Mouse (Mus musculus): ENCODE measurements around the gene AC134908.4. TPM values are rescaled to one million over a fixed set of nuclear protein-coding genes. Genes with fewer than 3 reads are reported as not detected.
"Not testable (repeated sequence)": the region's sequence is repeated elsewhere in the genome, so short reads cannot be mapped to it uniquely, and the experiment has no call there.

Gene AC134908.4
- total RNA-seq, 4 experiments from 2014 or later, result 1.8 to 3.3 TPM; not detected in 2

DNA sequence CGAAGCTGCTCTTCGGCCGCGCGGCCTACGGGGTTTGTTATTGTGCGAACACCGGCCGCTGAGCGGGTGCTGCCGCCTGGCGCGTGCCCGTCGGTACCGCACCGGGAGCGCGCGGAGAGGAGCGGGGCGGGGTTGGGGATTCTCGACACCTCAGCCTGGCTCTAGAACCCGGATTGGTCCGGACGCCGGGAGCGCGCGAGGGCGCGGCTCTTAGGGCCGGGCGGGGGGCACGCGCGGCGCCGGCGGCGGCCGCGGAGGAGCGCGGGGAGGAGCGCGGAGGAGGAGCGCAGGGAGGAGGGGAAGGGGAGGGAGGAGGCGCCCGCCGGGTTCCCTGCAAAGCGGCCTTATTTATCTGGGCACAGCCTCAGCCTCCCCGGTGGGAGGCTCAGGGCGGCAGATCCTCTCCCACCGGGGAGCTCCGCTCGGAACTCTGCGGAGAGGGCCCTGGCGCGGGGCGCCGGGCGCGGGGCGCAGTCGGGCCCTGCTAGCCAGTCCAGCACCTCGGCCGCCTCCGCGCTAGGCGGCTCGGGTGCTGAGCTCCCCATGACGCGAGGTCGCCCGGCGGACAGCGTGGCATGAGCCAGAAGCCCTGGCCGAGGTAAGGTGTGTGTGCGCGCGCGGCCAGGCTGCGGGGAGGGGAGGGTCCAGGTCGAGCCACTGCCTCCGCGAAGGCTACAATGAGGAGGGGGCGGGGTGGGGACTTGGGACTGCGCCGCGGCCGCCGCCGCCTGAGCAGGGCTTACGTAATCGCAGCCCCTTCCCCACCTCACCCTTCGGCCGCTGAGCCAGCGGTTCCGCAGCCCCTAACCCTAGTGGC lies 13.5 kb upstream of the AC134908.4 start, which contains the start of gene Fbxl16:
Fbxl16 (plus strand) TSS at position 297 of the 817 bp plus-strand sequence.
- DNase-seq (ENCODE audit: low spot score in 2 of 2), result peak in 1 of 2 experiments; percentile 92

DNA sequence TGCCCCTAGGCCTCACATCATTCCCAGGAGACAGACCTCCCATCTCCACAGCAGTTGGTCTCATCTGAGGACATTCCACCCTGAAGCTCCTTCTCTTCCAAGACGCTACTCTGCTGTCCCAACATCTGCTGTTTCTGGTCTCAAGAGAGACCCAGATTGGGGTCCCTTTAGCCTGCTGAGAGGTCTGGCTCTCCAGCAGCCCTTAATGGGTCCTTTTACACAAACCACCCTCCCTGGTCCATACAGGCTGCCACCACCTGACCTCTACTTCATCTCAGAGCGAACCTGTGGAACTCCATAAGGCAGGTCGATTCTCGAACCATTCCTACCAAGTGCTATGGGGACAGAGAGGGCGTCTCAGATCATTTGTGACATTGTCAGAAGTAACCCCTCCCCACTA lies 12.6 kb upstream of the AC134908.4 start:
- DNase-seq (ENCODE audit: low spot score in 2 of 2), result no peak

DNA sequence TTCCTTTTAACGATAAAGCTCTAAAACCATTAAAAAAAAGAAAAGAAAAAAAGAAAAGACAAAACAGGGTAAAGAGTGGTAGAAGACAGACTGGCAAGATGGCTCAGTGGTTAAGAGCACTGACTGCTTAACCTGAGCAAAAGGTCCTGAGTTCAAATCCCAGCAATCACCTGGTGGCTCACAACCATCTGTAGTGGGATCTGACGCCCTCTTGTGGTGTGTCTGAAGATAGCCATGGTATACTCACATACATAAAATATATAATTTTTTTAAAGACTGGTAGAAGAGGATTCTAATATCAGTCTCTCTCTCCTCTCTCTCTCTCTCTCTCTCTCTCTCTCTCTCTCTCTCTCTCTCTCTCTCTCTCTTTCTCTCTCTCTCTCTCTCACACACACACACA lies 12.0 kb upstream of the AC134908.4 start:
- not testable (repeated sequence) for DNase-seq (ENCODE audit: low spot score in 2 of 2)

DNA sequence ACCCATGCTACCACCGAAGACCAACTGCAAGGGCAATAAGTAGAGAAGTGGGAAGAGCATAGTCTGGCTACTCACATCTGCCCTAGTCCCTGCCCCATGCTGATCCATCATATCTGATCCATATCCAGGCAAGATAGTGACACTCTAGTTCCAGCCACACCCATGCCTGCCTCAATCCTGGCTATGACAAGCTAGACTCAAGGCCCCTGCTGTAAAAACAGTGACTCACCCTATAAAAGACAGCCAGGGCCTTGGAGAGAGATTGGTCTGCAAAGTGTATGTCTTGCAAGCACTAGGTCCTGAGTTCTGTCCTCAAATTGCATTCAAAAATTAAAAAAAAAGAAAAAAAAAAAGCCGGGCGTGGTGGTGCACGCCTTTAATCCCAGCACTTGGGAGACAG lies 11.0 kb upstream of the AC134908.4 start:
- no peak for DNase-seq (ENCODE audit: low spot score in 2 of 2)

DNA sequence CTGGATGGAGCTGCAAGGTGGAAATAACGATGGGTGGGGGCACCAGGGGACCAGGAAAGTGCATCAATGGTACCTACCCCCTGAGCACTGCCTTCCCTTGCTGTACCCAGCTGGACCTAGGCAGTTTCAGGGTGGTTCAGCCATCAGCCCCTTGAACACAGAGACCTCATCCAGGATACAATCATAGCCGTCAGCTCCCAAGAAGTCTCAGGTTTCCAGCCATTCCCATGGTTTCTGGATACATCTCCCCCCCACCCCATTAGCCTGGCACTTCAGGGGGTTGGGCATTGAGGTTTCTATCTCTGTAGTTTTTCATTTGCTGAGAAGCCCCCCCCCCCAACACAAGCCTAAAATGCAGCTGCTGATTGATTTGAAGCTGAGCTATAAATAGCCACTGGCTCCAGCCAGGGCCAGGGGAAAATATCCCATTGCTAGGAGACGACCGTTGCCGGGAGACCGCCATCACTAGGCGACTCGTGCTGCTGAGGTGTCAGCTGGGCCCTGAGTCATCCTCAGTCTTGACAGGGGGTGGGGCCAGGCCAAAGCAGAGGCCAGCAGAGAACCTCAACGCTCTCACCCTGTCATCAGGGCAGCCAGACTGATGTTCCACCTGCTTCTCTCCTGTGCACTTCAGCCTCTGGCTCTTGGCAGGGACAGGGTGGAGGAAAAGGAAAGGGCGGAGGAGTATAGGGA lies 7.5 kb upstream of the AC134908.4 start:
- DNase-seq (ENCODE audit: low spot score in 2 of 2), result peak in 1 of 2 experiments; percentile 91

DNA sequence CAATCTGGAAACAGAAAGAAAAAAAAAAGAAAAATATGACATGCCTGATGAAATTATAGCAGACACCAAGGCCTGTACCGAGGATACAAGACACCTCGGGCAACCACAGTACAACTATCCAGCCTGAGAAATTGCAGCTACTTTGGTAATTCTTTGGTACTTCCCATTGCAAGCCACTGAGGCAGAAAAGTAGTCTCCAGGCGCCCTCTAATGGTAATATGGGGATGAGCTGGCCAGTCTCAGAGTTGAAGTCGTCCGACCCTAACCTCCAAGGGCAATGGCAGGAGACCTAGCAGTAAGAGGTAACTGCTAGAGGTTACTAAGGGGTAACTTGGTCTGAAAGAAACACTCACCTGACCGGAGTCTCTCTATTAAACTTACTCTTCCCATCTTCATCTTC lies 5.6 kb upstream of the AC134908.4 start:
- DNase-seq (ENCODE audit: low spot score in 2 of 2), result no peak

DNA sequence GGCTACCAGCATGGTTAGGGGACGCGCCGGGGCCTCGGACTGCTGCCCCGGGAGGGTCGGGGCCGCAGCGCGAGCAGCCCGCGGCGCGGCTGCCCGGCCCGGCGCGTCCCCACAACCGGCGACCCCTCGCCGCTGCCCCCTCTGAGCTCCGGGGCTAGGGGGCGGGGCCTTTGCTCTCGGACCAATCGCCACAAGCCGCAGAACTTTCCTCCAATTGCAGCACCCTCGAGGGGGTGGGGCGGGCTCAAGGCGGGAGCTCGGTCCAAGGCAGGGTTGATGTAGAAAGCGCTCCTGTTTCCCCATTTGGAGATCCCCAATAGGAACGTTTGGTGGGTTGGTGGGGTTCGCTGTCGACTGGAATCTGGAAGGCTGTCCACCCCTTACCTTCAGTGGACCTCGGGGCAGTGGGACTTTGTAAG lies 1.5 kb upstream of the AC134908.4 start, which contains the start of gene Metrn:
Metrn (minus strand) TSS at position 186 of the 419 bp plus-strand sequence.
- DNase-seq (ENCODE audit: low spot score in 2 of 2), result peak in 1 of 2 experiments; percentile 68

DNA sequence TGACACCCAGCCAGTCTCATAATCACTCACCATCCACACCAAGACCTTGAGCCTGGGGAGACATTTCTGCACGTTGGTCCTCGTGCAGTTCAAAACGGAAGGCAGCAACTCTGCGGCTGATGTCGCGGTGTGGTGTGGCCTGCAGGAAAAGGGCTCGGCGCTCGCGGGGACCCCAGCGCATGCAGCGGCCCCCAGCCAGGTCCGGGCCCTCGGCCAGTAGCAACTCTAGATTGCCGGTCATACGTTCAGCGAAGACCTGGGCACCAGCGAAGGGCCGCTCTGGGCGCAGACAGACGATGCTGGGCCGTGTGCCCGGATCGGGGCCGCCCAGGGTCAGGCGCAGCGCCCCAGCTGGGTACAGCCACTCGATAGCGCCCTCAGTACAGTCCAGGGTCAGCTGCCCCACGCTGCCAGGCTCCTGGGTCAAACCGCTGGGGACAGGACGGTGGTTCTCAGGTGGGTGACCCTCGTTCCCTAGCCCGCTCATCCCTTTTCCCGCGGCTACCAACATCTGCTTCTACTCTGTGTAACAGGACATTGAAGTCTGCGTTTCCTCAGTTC lies 832 bp upstream of the AC134908.4 start:
- no peak for DNase-seq (ENCODE audit: low spot score in 2 of 2)

DNA sequence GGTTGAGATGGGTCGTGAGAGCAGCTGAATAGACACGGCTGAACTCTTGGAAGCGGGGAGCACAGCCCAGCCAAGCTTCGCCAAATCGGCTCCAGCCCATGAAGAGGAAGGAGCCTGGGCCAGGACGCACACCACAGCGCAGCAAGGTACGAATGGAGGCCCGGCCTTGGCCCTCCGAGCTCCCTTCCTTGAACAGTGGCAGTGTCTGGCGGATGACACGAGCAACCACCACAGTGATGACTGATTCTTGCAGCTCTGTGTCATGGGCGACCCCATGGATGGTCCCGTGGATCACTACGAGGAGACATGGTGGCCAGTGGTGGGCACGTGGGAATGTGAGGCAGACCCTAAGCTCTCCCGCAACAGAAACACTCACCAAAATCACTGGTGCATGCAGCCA lies 461 bp downstream of the AC134908.4 start:
- DNase-seq (ENCODE audit: low spot score in 2 of 2), result no peak

DNA sequence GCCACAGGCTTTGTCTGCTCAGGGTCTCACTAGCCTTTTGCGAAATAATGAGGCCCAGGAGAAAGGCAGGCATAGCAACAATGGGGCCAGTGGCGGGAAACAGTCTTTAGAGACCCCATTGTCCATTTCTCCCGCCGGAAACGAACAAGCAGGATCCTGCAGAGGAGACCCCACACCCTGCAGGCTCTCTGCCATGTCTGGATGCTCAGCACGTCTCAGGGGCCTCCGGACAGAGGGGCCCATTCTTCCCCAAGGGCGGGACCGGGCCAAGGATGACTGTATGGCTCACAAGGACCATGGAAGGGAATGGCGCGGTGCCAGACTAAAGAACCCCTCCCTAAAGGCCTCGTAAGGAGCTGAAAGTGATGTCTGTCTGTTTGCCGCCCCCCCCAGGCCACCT lies 1.3 kb downstream of the AC134908.4 start:
- DNase-seq (ENCODE audit: low spot score in 2 of 2), result no peak

DNA sequence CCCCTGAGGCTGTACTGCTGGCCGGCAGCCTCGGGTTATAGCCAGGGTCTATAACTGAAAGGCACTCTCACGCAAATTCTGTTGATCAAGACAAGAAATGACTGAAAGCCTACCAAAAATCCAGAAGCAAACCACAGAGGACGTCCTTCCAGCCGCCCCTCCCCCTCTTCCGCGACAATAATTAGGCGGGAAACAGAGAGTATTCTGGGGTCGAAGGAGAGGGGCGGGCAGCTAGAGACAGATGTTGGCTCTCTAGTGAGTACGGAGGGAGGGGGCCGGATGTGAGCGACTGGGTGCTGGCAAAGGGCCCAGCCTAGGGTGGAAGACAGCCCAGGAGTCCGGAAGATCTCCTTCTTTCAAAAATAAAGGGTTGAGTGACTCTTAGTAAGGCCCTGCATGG lies 2.8 kb downstream of the AC134908.4 start, which contains the start of gene Fam173a:
Fam173a (minus strand) TSS at position 287 of the 400 bp plus-strand sequence.
- peak in 1 of 2 experiments; percentile 68 for DNase-seq (ENCODE audit: low spot score in 2 of 2)

DNA sequence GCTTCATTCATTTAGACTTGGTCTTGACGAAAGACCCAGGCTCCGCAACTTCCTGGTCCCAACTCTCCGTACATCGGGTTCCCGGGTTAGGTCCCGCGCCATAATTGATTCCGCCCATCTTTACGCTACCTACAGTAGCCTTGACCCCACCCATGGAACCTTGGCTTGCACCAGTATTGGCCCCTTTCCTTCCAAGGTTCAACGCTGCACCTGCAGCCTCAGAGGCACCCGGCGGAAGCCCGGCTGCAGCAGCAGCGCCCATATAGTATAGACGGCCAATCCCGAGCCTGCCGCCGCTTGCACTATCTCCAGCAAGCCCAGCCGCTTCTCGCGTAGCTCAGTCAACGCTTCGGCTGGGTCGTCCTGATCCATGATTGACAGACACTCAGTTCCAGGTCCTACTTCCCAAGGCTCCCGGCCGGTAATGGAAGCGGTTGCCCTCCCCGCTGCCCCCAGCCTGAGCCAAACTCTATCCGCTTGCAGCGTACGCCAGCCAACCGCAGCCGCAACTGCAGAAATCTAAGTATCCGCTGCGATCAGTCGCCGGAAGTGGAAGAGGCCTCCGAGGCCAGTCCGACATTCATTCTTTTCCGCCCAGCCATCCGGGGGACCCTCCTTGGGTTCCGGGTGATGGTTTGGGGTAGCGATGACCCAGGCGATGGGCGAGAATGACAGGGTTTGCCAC lies 3.5 kb downstream of the AC134908.4 start:
- peak; percentile 70 to 85 for DNase-seq (ENCODE audit: low spot score in 2 of 2)

DNA sequence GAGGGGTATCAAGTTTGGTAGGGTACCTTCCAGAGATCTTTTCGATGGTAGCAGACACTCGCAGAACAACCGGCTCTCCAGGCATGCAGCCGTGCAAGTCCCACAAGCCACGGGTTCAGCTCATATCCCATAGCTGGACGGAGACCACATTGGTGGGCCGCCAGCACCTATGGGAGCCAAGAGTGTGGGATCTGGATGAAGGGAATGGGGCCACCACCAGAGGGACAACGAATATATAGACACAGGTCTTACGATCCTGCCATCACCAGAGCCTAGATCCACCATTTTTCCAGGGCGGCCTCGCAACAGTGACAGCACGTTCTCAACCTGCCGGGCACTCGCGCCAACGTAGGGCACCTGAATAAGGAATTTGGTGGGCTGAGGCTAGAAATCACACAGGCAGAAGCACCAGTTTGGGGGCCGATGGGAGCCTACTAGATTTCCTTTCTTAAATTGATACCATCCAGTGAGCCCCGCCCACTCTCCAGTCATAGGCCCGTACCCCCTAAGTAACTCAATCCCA lies 4.1 kb downstream of the AC134908.4 start:
- DNase-seq (ENCODE audit: low spot score in 2 of 2), result no peak

DNA sequence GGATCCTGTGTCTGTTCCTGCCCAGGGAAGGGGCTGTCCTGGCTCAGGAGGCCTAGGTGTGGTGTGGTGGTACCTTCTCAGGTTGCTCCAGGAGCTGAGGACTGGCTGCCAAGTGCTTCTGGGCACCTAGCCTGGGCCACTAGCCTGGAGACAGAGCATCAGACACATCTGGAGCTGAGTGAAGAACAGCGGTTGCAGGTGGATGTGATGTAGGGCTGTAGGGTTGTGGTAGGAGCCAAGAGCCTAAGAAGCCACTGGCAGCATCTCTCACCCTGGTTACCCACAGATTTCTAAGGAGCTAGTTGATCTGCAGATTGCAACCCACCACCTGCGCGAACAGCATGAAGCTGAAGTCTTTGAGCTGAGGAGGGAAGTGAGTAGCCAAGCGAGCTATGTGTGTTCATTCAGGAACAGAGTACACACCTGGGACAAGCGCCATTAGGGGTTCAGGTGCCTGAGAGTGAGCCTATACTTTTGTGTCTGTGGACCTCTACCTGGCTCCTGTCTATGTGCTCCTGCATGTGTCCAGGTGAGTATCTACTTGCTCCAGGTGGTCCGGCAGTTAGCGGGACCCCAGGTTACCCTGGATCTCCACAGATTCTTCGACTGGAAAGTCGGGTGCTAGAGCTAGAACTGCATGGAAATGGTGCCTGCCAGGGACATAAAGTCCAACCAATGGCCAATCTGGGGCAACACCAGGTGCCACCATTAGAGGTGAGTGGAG lies 8.5 kb downstream of the AC134908.4 start:
- DNase-seq (ENCODE audit: low spot score in 2 of 2), result no peak

DNA sequence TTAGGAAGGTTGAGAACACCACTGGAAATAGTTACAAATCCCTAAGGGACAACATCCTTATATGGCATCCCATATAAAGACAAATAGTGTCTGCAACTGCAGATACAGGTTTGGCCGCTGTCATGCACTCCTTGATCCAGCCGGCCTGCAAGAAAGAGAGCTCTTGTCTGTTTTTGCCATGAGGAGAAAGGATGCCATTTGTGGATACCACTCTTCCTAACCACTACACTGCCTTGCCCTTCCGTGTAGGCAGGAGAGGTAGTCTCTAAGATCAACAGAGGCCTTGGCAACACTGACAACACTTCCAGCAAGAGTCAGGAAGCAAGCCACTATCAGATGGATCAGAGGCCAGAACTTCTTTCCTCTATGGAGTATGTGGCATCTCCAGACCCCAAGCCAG lies 9.2 kb downstream of the AC134908.4 start, which contains the start of gene Ccdc78:
Ccdc78 (plus strand) TSS at position 301 of the 400 bp plus-strand sequence.
- DNase-seq (ENCODE audit: low spot score in 2 of 2), result no peak

DNA sequence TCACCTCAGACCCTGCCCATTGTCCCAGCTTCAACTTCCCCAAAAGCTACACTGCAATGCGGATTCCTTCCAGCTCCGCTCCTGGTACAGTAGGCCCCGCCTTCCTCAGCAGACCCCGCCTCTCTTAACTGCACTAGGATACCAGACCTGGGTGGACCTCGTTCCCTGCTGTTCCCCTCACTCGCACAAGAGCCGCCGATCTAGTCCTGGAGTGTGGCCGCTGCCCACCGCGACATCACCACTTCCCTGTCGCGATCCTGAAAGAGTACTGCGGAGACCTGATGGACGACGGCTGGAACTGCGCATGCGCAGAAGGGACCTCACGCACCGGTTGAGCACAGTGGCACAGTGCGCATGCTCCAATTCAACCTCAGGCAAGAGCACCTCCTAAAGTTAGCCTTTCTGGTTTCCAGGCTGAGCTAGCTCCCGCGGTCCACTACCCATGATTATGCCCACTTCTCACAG lies 10.1 kb downstream of the AC134908.4 start, which contains the start of gene Haghl:
Haghl (minus strand) TSS at position 393 of the 465 bp plus-strand sequence.
- DNase-seq (ENCODE audit: low spot score in 2 of 2), result peak; percentile 94 to 98

DNA sequence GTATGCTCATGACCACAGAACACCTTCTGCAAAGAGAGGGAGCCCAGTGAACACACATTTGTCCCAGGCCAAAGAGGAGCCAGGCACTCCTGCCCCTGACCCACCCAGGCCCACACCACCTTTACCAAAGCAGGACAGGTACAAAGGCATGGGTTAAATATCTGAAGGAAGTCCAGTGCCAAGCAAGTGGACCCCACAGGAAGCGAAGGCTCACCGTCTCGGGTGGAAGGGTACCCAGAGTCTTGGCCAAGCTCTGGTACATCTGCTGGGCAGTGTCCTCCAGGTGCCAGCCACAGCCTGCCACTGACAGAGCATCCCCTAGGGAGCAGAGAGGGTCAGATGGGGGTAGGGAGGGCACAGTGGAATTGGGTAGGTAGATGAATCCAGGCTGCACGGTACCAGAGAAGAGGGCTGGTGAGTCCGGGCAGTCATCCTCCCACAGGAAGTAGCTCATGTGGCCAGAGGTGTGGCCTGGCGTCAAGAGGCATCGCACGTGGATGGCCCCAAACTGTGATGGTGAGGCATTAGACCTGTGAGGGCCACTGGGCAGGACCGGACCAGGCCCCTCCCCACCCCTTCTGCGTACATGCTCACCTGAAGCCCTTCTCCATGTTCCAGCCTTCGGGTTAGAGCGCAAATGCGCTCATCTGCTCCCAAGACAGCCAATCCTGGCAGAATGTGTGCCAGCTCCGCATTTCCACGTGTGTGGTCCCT lies 11.4 kb downstream of the AC134908.4 start:
- no peak for DNase-seq (ENCODE audit: low spot score in 2 of 2)

DNA sequence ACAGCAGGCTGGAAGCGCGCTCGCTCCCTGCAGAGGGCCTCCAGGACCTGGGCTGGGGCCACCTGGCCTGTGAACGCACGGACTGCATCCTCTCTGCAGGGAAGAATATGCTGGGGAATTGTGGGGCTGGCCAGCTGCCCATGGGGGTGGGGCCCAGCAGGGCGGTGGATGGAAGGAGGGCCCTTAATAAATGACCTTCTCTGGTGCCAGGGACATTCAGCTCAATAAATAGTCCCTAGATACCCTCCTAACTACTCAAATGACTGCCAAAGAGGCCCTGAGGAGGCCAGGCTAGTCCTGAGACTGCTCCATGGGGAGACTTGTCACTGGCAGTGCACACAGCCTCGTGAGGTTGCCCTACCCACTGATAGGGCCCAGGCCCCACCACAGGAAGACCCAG lies 12.4 kb downstream of the AC134908.4 start:
- no peak for DNase-seq (ENCODE audit: low spot score in 2 of 2)

DNA sequence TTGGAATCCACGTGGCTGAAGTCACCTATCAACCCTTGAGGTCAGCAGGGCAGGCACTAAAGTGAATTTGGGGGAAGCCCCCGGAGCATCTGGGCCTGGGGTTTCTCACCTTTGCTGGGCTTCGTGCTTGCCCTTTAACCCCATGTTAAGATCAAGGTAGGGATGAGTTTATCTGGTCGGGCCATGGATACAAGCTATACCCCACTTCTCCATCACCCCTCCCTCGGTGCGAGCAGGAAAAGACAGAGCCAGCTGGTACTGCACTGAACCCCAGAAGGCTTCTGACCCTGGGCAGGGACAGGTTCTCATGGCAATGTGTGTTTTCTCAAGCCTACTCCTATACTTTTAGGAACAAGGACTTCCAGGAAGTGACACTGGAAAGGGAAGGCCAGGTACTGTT lies 14.1 kb downstream of the AC134908.4 start:
- DNase-seq (ENCODE audit: low spot score in 2 of 2), result no peak

DNA sequence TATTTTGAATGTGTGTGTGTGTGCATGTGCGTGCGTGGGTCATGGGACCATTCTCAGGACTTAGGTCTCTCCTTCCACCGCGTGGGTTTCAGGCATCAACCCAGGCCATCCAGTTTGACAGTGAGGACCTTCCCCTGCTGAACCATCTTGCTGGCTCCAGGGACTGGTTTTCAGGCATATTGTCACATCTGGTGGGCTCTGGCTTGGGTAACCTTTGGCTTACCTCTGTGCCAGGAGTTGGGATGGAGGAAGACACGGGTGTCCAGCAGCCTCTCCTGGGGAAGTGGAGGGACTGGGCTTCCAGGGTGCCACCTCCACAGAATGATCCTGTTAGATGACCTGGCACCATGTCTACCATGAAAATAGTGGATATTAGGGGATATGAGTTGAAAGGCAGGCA lies 17.5 kb downstream of the AC134908.4 start:
- DNase-seq (ENCODE audit: low spot score in 2 of 2), result no peak

Data from left cerebral cortex, adult 8-10 months (tissue).